Mouse (Mus musculus) testis, adult 2 months (tissue): ENCODE results near the gene Gm2a.

Source experiments
- CTCF ChIP-seq: fragments of 200-500 bp; IDR thresholded peaks from 2 replicates; pipeline ENCODE4 v1.5.1; 2012; ENCODE audit warnings: low read depth, mild to moderate bottlenecking, inconsistent platforms, low read length, moderate library complexity; ENCODE audit not compliant: control insufficient read depth, insufficient read depth, insufficient replicate concordance
- POLR2A ChIP-seq: fragments of 200-500 bp; IDR thresholded peaks from 2 replicates; pipeline ENCODE4 v1.6.1; 2012; ENCODE audit warnings: low read depth, mild to moderate bottlenecking, inconsistent platforms, low read length, moderate library complexity; ENCODE audit not compliant: control insufficient read depth

GRCm38 (mm10) chr11:55141502-55141901 is 43.6 kb downstream of the Gm2a start:
- TF ChIP-seq CTCF, result no peak
- no peak for TF ChIP-seq POLR2A
